Mouse (Mus musculus) frontal cortex, postnatal 10 days (tissue): ENCODE measurements around the gene Rftn1.

Source experiments
- DNase-seq, 2 experiments: peaks; one replicate each; pipeline ENCODE4 v3.0.0; 2022; ENCODE audit warnings: low spot score in 2 of 2, mixed read lengths in 1 of 2

Gene Rftn1

GRCm38 (mm10) chr17:50025651-50026050, 164.8 kb downstream of the Rftn1 start:
- no peak for DNase-seq

GRCm38 (mm10) chr17:50025173-50025626, 165.3 kb downstream of the Rftn1 start:
- DNase-seq, result peak in 1 of 2 experiments; percentile 22

- no peak for DNase-seq
Observed at GRCm38 (mm10) chr17:50021400-50021799, 169.1 kb downstream of the Rftn1 start.

- peak in 1 of 2 experiments; percentile 27 for DNase-seq
Observed at GRCm38 (mm10) chr17:50020211-50021001, 170.1 kb downstream of the Rftn1 start.

GRCm38 (mm10) chr17:50019819-50020210, 170.7 kb downstream of the Rftn1 start:
- DNase-seq, result no peak

- no peak for DNase-seq
Observed at GRCm38 (mm10) chr17:50019090-50019489, 171.4 kb downstream of the Rftn1 start.

GRCm38 (mm10) chr17:50014708-50015107, 175.8 kb downstream of the Rftn1 start:
- no peak for DNase-seq

- no peak for DNase-seq
Observed at GRCm38 (mm10) chr17:50013848-50014247, 176.6 kb downstream of the Rftn1 start.

- DNase-seq, result no peak
Observed at GRCm38 (mm10) chr17:50010096-50010495, 180.4 kb downstream of the Rftn1 start.

- DNase-seq, result peak; percentile 32 to 34
Observed at GRCm38 (mm10) chr17:50006721-50007351, 183.6 kb downstream of the Rftn1 start.

GRCm38 (mm10) chr17:50006338-50006720, 184.1 kb downstream of the Rftn1 start:
- no peak for DNase-seq

GRCm38 (mm10) chr17:50003156-50003555, 187.3 kb downstream of the Rftn1 start:
- DNase-seq, result no peak

GRCm38 (mm10) chr17:50002171-50002570, 188.3 kb downstream of the Rftn1 start:
- no peak for DNase-seq

- DNase-seq, result no peak
Observed at GRCm38 (mm10) chr17:50001754-50002153, 188.7 kb downstream of the Rftn1 start.

GRCm38 (mm10) chr17:50000580-50000979, 189.9 kb downstream of the Rftn1 start:
- DNase-seq, result no peak

- no peak for DNase-seq
Observed at GRCm38 (mm10) chr17:49996626-49997152, 193.8 kb downstream of the Rftn1 start.

- no peak for DNase-seq
Observed at GRCm38 (mm10) chr17:49996097-49996496, 194.4 kb downstream of the Rftn1 start.

- no peak for DNase-seq
Observed at GRCm38 (mm10) chr17:49995226-49995625, 195.2 kb downstream of the Rftn1 start.

- DNase-seq, result no peak
Observed at GRCm38 (mm10) chr17:49993631-49994030, 196.8 kb downstream of the Rftn1 start.

- DNase-seq, result no peak
Observed at GRCm38 (mm10) chr17:49992625-49993603, 197.6 kb downstream of the Rftn1 start.

GRCm38 (mm10) chr17:49989583-49989982, 200.9 kb downstream of the Rftn1 start:
- no peak for DNase-seq

GRCm38 (mm10) chr17:49987095-49987494, 203.4 kb downstream of the Rftn1 start:
- DNase-seq, result no peak
